Mouse (Mus musculus) liver, embryonic 16.5 days (tissue): ENCODE results near the gene 4933428G20Rik. TPM values are rescaled to one million over a fixed set of nuclear protein-coding genes. Genes with fewer than 3 reads are reported as not detected.

Source experiments
- ATAC-seq: fragments of 200-750 bp; cut with Nextera tagmentation; 2 replicates; pipeline ENCODE4 v1.8.0; 2017; ENCODE audit warnings: low read depth, mild to moderate bottlenecking, moderate number of reproducible peaks, moderate library complexity
- H3K27ac ChIP-seq: fragments of 300-500 bp; sonication (generic); 2 replicates; pipeline ENCODE4 v1.5.1; 2014; ENCODE audit warnings: mild to moderate bottlenecking, low read length
- H3K27me3 ChIP-seq: fragments of 300-500 bp; sonication (generic); 2 replicates; pipeline ENCODE4 v1.6.1; 2014; ENCODE audit warnings: low read depth, low read length, mixed read lengths; ENCODE audit not compliant: control insufficient read depth, insufficient read depth
- H3K36me3 ChIP-seq: fragments of 300-500 bp; sonication (generic); 2 replicates; pipeline ENCODE4 v1.6.1; 2014; ENCODE audit warnings: mild to moderate bottlenecking; ENCODE audit not compliant: control insufficient read depth, insufficient read depth
- H3K4me1 ChIP-seq: fragments of 300-500 bp; sonication (generic); 2 replicates; pipeline ENCODE4 v1.6.1; 2014; ENCODE audit warnings: low read depth, low read length, mixed read lengths; ENCODE audit not compliant: control insufficient read depth
- H3K4me2 ChIP-seq: fragments of 300-500 bp; sonication (generic); 2 replicates; pipeline ENCODE4 v1.6.1; 2014; ENCODE audit warnings: low read depth, low read length, mixed read lengths
- H3K4me3 ChIP-seq: fragments of 300-500 bp; sonication (generic); 2 replicates; pipeline ENCODE4 v1.5.1; 2014; ENCODE audit warnings: low read depth, mild to moderate bottlenecking, low read length
- H3K9ac ChIP-seq: fragments of 300-500 bp; sonication (generic); 2 replicates; pipeline ENCODE4 v1.6.1; 2014; ENCODE audit warnings: low read depth, low read length
- H3K9me3 ChIP-seq: fragments of 300-500 bp; sonication (generic); replicated peaks from 2 replicates; pipeline ENCODE4 v1.6.1; 2016; ENCODE audit warnings: low read length; ENCODE audit not compliant: control insufficient read depth
- WGBS: fragments of 180-500 bp; shearing (Covaris S2); extraction: QIAGEN DNeasy Blood & Tissue Kit; methylation state at CpG from one replicate; pipeline ENCODE4 v1.1.7; 2014; ENCODE audit not compliant: insufficient replicate concordance; 5-methylcytosine and 5-hydroxymethylcytosine counted together
- polyA plus RNA-seq: library from polyadenylated mRNA; unstranded; fragments of >200 nt; fragmentation: Nextera tagmentation; extraction: Ambion mirVana; gene quantifications from 2 replicates; pipeline ENCODE4 v1.2.1, GENCODE M21; 2015

The 4933428G20Rik gene
- polyA plus RNA-seq, 1 experiment from 2014 or later, result 0.59 TPM

- H3K4me3 ChIP-seq, result no peak overlapping the region
- H3K27me3 ChIP-seq, result peaks cover 27% of the 10 kb centered on the region
- no peak for ATAC-seq
- no peak overlapping the region for H3K4me2 ChIP-seq
- H3K9me3 ChIP-seq, result no peaks in the 10 kb centered on the region
- H3K27ac ChIP-seq, result no peak overlapping the region
- H3K4me1 ChIP-seq, result peaks cover 13% of the 10 kb centered on the region; the same call in 1 of the 2 replicates
- H3K9ac ChIP-seq, result no peak overlapping the region
- 61% methylated on average over 18 of the region's 18 CpGs for WGBS
- H3K36me3 ChIP-seq, result no peaks in the 10 kb centered on the region
These were observed 28.2 kb upstream of the 4933428G20Rik start for GRCm38 (mm10) chr11:97528282-97528808.

- H3K4me2 ChIP-seq, result no peak overlapping the region
- no peak for ATAC-seq
- no peaks in the 10 kb centered on the region for H3K4me1 ChIP-seq
- H3K36me3 ChIP-seq, result no peaks in the 10 kb centered on the region
- H3K9me3 ChIP-seq, result no peaks in the 10 kb centered on the region
- H3K27me3 ChIP-seq, result peaks cover 8% of the 10 kb centered on the region
- H3K9ac ChIP-seq, result no peak overlapping the region
- 77% methylated on average over 6 of the region's 6 CpGs for WGBS
- no peak overlapping the region for H3K4me3 ChIP-seq
- no peak overlapping the region for H3K27ac ChIP-seq
These were observed 25.2 kb upstream of the 4933428G20Rik start for GRCm38 (mm10) chr11:97525313-97525712.

GRCm38 (mm10) chr11:97524306-97524705, 24.2 kb upstream of the 4933428G20Rik start:
- H3K4me3 ChIP-seq, result no peak overlapping the region
- no peaks in the 10 kb centered on the region for H3K36me3 ChIP-seq
- peaks cover 8% of the 10 kb centered on the region; the same call in 1 of the 2 replicates for H3K27me3 ChIP-seq
- H3K27ac ChIP-seq, result no peak overlapping the region
- H3K9ac ChIP-seq, result no peak overlapping the region
- H3K4me1 ChIP-seq, result no peaks in the 10 kb centered on the region
- no peak overlapping the region for H3K4me2 ChIP-seq
- ATAC-seq, result no peak
- H3K9me3 ChIP-seq, result no peaks in the 10 kb centered on the region
- 49% methylated on average over 9 of the region's 9 CpGs for WGBS

DNA sequence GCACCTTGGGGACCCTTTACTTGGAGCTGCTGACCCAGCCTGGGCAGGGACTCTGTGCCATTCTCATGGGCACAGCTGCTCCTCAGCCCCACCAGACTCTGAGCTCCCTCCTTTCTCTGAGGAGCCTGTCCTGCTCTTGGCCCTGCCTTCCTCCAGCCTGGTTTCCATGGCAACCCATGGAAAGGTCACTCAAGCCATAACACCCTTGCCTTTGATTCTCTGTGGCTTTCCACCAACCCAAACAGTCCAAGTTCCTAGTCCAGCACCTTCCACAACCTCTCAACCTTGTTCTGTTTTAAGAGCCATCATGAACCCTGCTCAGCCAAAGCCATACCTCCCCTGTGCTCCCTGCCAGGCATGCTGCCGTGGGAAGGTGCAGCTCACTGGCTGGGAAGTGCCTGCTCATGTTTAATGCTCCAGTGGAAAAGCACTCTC, 23.7 kb upstream of the 4933428G20Rik start:
- peaks cover 8% of the 10 kb centered on the region; the same call in 1 of the 2 replicates for H3K27me3 ChIP-seq
- no peak overlapping the region for H3K4me2 ChIP-seq
- H3K9ac ChIP-seq, result no peak overlapping the region
- H3K4me3 ChIP-seq, result no peak overlapping the region
- H3K4me1 ChIP-seq, result no peaks in the 10 kb centered on the region
- 25% methylated on average over 1 of the region's 1 CpGs for WGBS
- no peaks in the 10 kb centered on the region for H3K9me3 ChIP-seq
- no peak for ATAC-seq
- H3K36me3 ChIP-seq, result no peaks in the 10 kb centered on the region
- H3K27ac ChIP-seq, result no peak overlapping the region

DNA sequence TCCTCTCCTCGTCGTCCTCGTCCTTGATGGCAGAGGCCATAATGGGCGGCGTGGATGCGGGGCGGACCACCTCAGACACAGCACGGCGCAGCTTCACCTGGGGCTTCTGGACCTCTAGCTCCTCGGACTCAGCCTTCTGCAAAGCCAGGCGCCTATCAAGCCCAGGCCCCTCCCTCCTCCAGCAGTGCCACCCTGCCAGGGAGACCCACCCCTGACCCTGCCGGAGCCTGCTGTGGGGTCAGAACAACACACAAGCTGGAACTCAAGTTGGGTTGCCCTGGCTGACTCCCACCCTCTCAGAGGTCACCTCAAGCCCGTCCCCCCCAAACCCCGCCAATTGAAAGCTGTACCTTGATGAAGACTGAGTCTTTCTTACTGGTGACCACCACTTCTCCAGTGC, 23.0 kb upstream of the 4933428G20Rik start:
- Histone ChIP-seq H3K4me1 (no peaks in the 10 kb centered on the region), H3K9me3 (no peaks in the 10 kb centered on the region), H3K9ac (no peak overlapping the region), H3K4me2 (no peak overlapping the region), H3K27ac (no peak overlapping the region), H3K4me3 (no peak overlapping the region), H3K27me3 (peaks cover 8% of the 10 kb centered on the region; the same call in 1 of the 2 replicates), H3K36me3 (no peaks in the 10 kb centered on the region)
- 70% methylated on average over 14 of the region's 14 CpGs for WGBS
- ATAC-seq, result no peak

GRCm38 (mm10) chr11:97521741-97522474, 21.8 kb upstream of the 4933428G20Rik start:
- no peak for ATAC-seq
- Histone ChIP-seq H3K4me2 (no peak overlapping the region), H3K4me1 (no peaks in the 10 kb centered on the region), H3K9me3 (no peaks in the 10 kb centered on the region), H3K4me3 (no peak overlapping the region), H3K9ac (no peak overlapping the region), H3K36me3 (no peaks in the 10 kb centered on the region), H3K27me3 (peaks cover 8% of the 10 kb centered on the region; the same call in 1 of the 2 replicates), H3K27ac (no peak overlapping the region)
- 67% methylated on average over 29 of the region's 29 CpGs for WGBS

DNA sequence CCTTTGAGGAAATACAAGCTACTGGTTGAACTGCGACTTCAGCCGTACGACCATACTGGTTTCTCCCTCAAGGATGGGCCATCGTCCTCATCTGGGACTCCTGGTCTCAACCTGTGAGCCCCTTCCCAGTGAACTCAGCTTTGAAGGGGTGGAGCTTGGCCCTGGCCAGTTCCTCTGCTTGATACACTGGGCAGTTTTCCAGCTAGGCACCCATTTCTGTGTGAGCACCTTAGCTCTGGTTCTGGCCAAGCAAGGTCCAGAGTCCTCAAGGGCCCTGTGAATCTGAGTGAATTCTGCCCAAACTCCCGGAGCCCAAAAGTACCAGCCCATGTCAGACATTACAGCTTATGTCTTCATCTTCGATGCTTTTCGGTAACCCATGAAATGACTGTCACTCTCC, 20.4 kb upstream of the 4933428G20Rik start:
- H3K4me1 ChIP-seq, result no peaks in the 10 kb centered on the region
- H3K27ac ChIP-seq, result no peak overlapping the region
- H3K9me3 ChIP-seq, result no peaks in the 10 kb centered on the region
- peaks cover 8% of the 10 kb centered on the region; the same call in 1 of the 2 replicates for H3K27me3 ChIP-seq
- H3K36me3 ChIP-seq, result no peaks in the 10 kb centered on the region
- no peak overlapping the region for H3K4me2 ChIP-seq
- 72% methylated on average over 7 of the region's 7 CpGs for WGBS
- no peak overlapping the region for H3K9ac ChIP-seq
- no peak for ATAC-seq
- H3K4me3 ChIP-seq, result no peak overlapping the region

- Histone ChIP-seq H3K9me3 (no peaks in the 10 kb centered on the region), H3K27ac (no peak overlapping the region), H3K4me1 (peaks cover 4% of the 10 kb centered on the region; the same call in 1 of the 2 replicates), H3K9ac (no peak overlapping the region), H3K4me3 (no peak overlapping the region), H3K27me3 (no peaks in the 10 kb centered on the region; the same call in 1 of the 2 replicates), H3K36me3 (no peaks in the 10 kb centered on the region), H3K4me2 (no peak overlapping the region)
- ATAC-seq, result no peak
- 81% methylated on average over 3 of the region's 3 CpGs for WGBS
These were observed 12.9 kb upstream of the 4933428G20Rik start for GRCm38 (mm10) chr11:97513066-97513465.

DNA sequence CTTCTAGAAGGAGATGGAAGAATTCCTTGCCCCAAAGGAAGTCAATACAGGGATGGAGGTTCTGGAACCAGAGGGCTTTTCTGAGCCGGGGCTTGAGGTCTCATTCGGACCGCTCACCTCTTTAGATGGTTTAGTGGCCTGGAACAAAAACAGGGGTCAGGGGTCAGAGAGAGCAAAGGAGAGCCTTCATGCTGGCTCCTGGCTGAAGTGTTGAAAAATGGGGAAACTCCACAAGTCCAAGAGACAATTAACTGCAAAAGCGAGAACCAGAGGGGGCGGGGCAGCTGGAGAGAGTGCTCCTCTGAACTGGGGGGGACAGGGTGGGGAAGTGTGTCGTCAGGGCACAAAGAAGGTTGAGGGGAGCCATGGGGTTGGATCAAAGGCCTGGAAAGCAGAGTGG, 12.4 kb upstream of the 4933428G20Rik start:
- Histone ChIP-seq H3K9ac (no peak overlapping the region), H3K4me2 (peak overlapping the region; percentile 55), H3K27me3 (no peaks in the 10 kb centered on the region; the same call in 1 of the 2 replicates), H3K9me3 (no peaks in the 10 kb centered on the region), H3K4me1 (peaks cover 4% of the 10 kb centered on the region; the same call in 1 of the 2 replicates), H3K36me3 (no peaks in the 10 kb centered on the region), H3K4me3 (peak overlapping the region; percentile 43), H3K27ac (no peak overlapping the region)
- no peak for ATAC-seq
- WGBS, result 57% methylated on average over 6 of the region's 6 CpGs
